Comparison of ENCODE assay signal across 13 mouse cellular contexts in genomic region chr7:128627251-128627650, GRCm38 (mm10). TPM values are rescaled to one million over a fixed set of nuclear protein-coding genes. Genes with fewer than 3 reads are reported as not detected.
DNase-seq lines count a peak whose midpoint lies in the region; ATAC-seq lines count a peak whose summit lies in the region.
"Had no signal": no experiment of that assay in that cellular context is flagged by ENCODE, and none has a peak within 500 bp of the region (broad histone marks: within the 10 kb centered on the region; RNA-seq: fewer than 3 reads in every experiment).

No protein-coding gene starts in this region.

- DNase-seq in kidney, adult 11 months, result peak; percentile 64
- DNase-seq in kidney, adult 18-20 months, result no peak
- DNase-seq in thymus, postnatal 25 days, result peak; percentile 12
- no peak for DNase-seq in thymus, adult 18-20 months
- peak; percentile 19 for DNase-seq in kidney, postnatal 10 days
- DNase-seq in cerebellum, postnatal 14 days, result no peak
- no peak for DNase-seq in heart, adult 8-10 months (ENCODE audit: low spot score)
- DNase-seq: heart, postnatal 36 days; lung, adult 2 months; lung, postnatal 36 days had no signal

- no peak for ATAC-seq in megakaryocyte, adult 5-6 weeks (ENCODE audit: poor library complexity, severe bottlenecking)
- ATAC-seq: intestine, postnatal 0 days; liver, embryonic 12.5 days had no signal

RNA-seq across cellular contexts. Expression of gene Inpp5f, which starts 16.1 kb away (rescaled TPM):
- total RNA-seq in megakaryocyte, adult 5-6 weeks (2015), result 36.6 and 44.5 TPM in 2 replicates
- total RNA-seq in megakaryocyte, adult 5-6 weeks (2017), result 37.3 and 38.9 TPM in 2 replicates
- total RNA-seq in heart, adult 8-10 months (2022), result 1 to 10 TPM; 4.0 to 6.2 (median 4.8) TPM

Comparison
In these comparisons a context has a peak if more than half of its experiments do, and no peak if none do; other contexts are left out.
1. DNase-seq: peak in kidney, adult 11 months (single experiment), thymus, postnatal 25 days (single experiment) and kidney, postnatal 10 days (single experiment); none in kidney, adult 18-20 months (single experiment), thymus, adult 18-20 months (0 of 2), cerebellum, postnatal 14 days (0 of 2) and heart, adult 8-10 months (single experiment).
2. RNA of gene Inpp5f, which starts 16.1 kb away (total RNA-seq): 36.6 to 44.5 TPM in megakaryocyte, adult 5-6 weeks; 4.0 to 6.2 TPM in heart, adult 8-10 months; every median in the first group is over 4 times any median in the second.